Mouse (Mus musculus) adrenal gland, adult (tissue): ENCODE measurements around the gene Mcpt9.
"Not testable (repeated sequence)": the region's sequence is repeated elsewhere in the genome, so short reads cannot be mapped to it uniquely, and the experiment has no call there.

ENCODE experiments used
- DNase-seq, 2 experiments: peaks; one replicate each; pipeline ENCODE4 v3.0.0; 2022 to 2023; ENCODE audit warnings: low spot score in 1 of 2; ENCODE audit not compliant: inconsistent age in 2 of 2

The Mcpt9 gene

DNA sequence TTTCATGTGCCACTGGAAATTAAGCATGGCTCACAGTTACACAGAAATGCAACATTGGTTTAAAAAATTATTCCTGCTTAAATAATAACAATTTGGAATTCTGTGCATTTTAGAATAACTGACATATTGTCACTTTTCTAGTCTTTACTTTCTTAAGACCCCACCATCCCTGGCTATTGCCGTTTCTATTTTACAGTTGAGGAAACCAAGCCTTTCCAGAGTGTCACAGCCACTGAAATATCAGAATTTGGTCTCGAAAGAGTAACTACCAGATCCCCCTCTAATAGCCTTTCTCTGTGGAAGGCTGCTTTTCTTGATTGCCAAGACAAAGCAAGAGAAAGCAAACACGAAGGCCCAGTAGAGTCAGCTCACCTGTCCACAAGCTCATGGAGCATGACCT lies at the start of gene Mcpt9:
TSS of gene Mcpt9 (minus strand) at position 101 of the 400 bp plus-strand sequence.
- not testable (repeated sequence) for DNase-seq

GRCm38 (mm10) chr14:56062213-56062612 lies 31.9 kb upstream of the Mcpt9 start, which contains the start of gene Mcpt4:
Mcpt4 (minus strand) TSS chr14:56062313.
- DNase-seq: not testable (repeated sequence)

DNA sequence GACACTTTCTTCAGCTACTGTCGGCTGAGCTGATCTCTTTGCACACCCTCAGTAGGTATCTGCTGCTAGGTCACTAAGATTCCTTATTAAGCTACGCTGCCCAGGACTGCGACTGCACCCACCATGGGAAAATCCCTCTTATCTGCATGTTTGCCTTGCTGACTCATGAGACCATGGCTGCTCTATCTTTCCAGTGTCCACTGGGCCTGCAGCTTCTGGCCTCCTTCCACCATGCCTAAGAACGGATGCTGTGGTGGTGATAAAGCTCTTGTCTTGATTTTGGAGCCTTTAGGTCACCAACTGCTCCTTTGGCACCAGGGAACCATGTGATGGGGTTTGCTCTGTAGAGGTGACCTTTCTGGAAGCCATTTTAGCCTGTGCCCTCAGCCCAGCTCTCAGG lies 27.4 kb upstream of the Mcpt9 start:
- DNase-seq: no peak

- DNase-seq: no peak
These were observed 25.1 kb upstream of the Mcpt9 start for GRCm38 (mm10) chr14:56055408-56055807.

GRCm38 (mm10) chr14:56041792-56042191 lies 11.5 kb upstream of the Mcpt9 start, which contains the start of gene Mcpt2:
Mcpt2 (plus strand) TSS chr14:56042041.
- not testable (repeated sequence) for DNase-seq

DNA sequence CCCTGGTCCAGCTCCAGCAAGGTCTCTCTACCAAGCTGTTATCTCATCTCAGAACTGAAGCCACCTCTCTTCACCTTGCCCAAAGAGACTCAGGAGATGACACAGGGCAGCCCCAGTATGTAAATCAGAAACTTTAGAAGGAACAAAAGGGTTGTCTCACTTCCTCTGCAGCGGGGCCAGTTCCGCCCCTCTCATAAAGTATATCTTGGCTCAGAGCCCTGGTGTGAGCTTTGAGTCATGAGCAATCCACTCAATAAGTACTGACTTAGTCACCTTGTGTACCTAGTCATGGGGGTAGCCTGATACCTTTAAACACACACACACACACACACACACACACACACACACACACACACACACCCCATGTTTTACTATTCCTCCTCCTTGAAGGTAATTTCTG lies 4.1 kb upstream of the Mcpt9 start:
- DNase-seq: no peak

- DNase-seq: not testable (repeated sequence)
These were observed 9.0 kb downstream of the Mcpt9 start for GRCm38 (mm10) chr14:56021305-56021704.

DNA sequence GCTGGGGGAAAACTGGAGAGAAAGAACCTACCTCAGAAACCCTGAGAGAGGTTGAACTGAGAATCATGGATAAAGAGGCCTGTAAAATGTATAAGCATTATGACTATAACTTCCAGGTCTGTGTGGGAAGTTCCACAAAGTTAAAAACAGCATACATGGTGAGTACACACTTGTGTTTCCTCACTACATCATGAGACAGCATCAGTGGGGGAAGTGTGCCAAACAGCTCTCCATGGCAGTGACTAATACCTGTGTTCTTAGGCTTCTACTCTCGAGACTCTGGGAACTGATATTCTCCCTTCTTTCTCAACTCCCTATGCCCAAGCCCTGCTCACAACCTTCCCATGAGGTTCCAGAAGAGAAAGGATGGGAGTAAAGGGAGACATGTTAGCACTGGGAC lies 10.8 kb downstream of the Mcpt9 start:
- no peak for DNase-seq

GRCm38 (mm10) chr14:56017671-56018070 lies 12.6 kb downstream of the Mcpt9 start, which contains the start of gene Mcpt1:
Mcpt1 (plus strand) TSS chr14:56017971.
- DNase-seq: not testable (repeated sequence)

GRCm38 (mm10) chr14:56013924-56014323 lies 16.4 kb downstream of the Mcpt9 start:
- no peak for DNase-seq

DNA sequence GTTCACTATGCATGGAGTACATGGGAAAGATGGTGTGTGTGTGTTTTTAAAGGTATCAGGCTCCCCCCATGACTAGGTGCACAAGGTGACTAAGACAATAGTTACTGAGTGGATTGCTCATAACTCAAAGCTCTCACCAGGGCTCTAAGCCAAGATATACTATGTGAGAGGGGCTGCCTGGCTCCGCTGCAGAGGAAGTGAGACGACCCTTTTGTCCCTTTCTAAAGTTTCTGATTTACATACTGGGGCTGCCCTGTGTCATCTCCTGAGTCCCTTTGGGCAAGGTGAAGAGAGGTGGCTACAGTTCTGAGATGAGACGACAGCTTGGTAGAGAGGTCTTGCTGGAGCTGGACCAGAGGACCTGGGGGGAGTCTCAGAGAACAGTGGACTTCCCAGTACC lies 17.1 kb downstream of the Mcpt9 start:
- no peak for DNase-seq

- DNase-seq: not testable (repeated sequence)
These were observed 42.8 kb downstream of the Mcpt9 start for GRCm38 (mm10) chr14:55987464-55987863.
